ENCODE assay signal across 8 mouse cellular contexts in the genomic region with DNA sequence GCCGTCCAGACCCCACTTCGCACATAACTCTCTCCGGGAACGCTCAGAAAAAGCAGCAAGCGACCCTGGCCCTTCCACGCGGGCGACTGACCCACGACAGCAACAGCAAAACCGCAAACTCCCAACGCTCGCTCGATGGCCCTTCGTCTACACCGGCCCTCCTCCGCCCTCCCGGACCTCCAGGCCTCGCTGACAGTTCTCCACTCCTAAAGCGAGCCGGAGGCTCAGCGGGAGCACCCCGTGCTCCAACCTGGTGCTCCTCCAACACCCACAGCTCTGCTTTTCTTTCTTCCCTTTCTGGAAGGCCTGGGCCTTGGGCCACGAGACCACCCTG. TPM values are rescaled to one million over a fixed set of nuclear protein-coding genes. Genes with fewer than 3 reads are reported as not detected.
DNase-seq lines count a peak whose midpoint lies in the region; ATAC-seq and TF ChIP-seq lines count a peak whose summit lies in the region.
"Not testable (repeated sequence)": the region's sequence is repeated elsewhere in the genome, so short reads cannot be mapped to it uniquely, and the experiment has no call there.

No protein-coding gene starts in this region.

- H3K4me1 ChIP-seq in brown adipose tissue, adult 24 weeks (ENCODE audit: control insufficient read depth, insufficient read depth, insufficient read length, low read length); forebrain, embryonic 10.5 days; heart, embryonic 12.5 days (replicated peaks); limb, embryonic 12.5 days (replicated peaks); lung, embryonic 15.5 days; midbrain, embryonic 16.5 days (ENCODE audit: control insufficient read depth, insufficient read depth, low read length); stomach, postnatal 0 days (replicated peaks; ENCODE audit: control insufficient read depth, insufficient read depth): not testable (repeated sequence)

- peak overlapping the region; percentile 73 for H3K4me3 ChIP-seq in brown adipose tissue, adult 24 weeks (ENCODE audit: insufficient read depth, low read depth, low read length)
- peak overlapping the region; percentile 69 for H3K4me3 ChIP-seq in forebrain, embryonic 10.5 days
- peak overlapping the region; percentile 85 for H3K4me3 ChIP-seq in heart, embryonic 12.5 days
- H3K4me3 ChIP-seq in limb, embryonic 12.5 days (replicated peaks), result peak overlapping the region; percentile 60
- H3K4me3 ChIP-seq in lung, embryonic 15.5 days, result peak overlapping the region; percentile 57
- H3K4me3 ChIP-seq in midbrain, embryonic 16.5 days (ENCODE audit: low read depth, low read length), result peak overlapping the region; percentile 69
- peak overlapping the region; percentile 68 for H3K4me3 ChIP-seq in stomach, postnatal 0 days (ENCODE audit: low read depth, low read length)

- H3K36me3 ChIP-seq in forebrain, embryonic 10.5 days (replicated peaks); heart, embryonic 12.5 days; limb, embryonic 12.5 days; lung, embryonic 15.5 days; midbrain, embryonic 16.5 days (ENCODE audit: control insufficient read depth, insufficient read depth, low read length); stomach, postnatal 0 days (ENCODE audit: control insufficient read depth, insufficient read depth, low read length): not testable (repeated sequence)

- H3K9ac ChIP-seq in heart, embryonic 12.5 days, result peak overlapping the region; percentile 77
- H3K9ac ChIP-seq in limb, embryonic 12.5 days (replicated peaks), result peak overlapping the region; percentile 69
- H3K9ac ChIP-seq in lung, embryonic 15.5 days, result peak overlapping the region; percentile 62
- H3K9ac ChIP-seq in midbrain, embryonic 16.5 days (ENCODE audit: low read depth, low read length), result peak overlapping the region; percentile 72
- peak overlapping the region; percentile 66 for H3K9ac ChIP-seq in stomach, postnatal 0 days (ENCODE audit: low read length)

- TF ChIP-seq CTCF in stomach, postnatal 0 days (IDR thresholded peaks at IDR 0.05; ENCODE audit: low read depth), result not testable (repeated sequence)

- H3K27ac ChIP-seq in brown adipose tissue, adult 24 weeks (replicated peaks; ENCODE audit: low read depth, low read length); heart, embryonic 12.5 days (ENCODE audit: poor library complexity, severe bottlenecking): not testable (repeated sequence)
- peak overlapping the region; percentile 78 for H3K27ac ChIP-seq in forebrain, embryonic 10.5 days
- H3K27ac ChIP-seq in limb, embryonic 12.5 days, result 0 out of 2 replicates have a peak overlapping the region, but pooled peaks have one; percentile 57
- peak overlapping the region; percentile 41; the same call in 1 of the 2 replicates for H3K27ac ChIP-seq in lung, embryonic 15.5 days
- peak overlapping the region; percentile 74 for H3K27ac ChIP-seq in midbrain, embryonic 16.5 days (ENCODE audit: low read length)
- H3K27ac ChIP-seq in stomach, postnatal 0 days (replicated peaks), result peak overlapping the region; percentile 53; the same call in 1 of the 2 replicates

- H3K9me3 ChIP-seq in forebrain, embryonic 10.5 days; heart, embryonic 12.5 days (replicated peaks); limb, embryonic 12.5 days; lung, embryonic 15.5 days; midbrain, embryonic 16.5 days (replicated peaks; ENCODE audit: control insufficient read depth, low read length, poor library complexity, severe bottlenecking); stomach, postnatal 0 days (ENCODE audit: control insufficient read depth, low read length): not testable (repeated sequence)

- WGBS in forebrain, embryonic 10.5 days, result under 1% methylated on average over 22 of the region's 23 CpGs
- 2% methylated on average over 22 of the region's 23 CpGs for WGBS in heart, embryonic 12.5 days
- 2% methylated on average over 22 of the region's 23 CpGs for WGBS in limb, embryonic 12.5 days
- WGBS in lung, embryonic 15.5 days, result under 1% methylated on average over 22 of the region's 23 CpGs
- 2% methylated on average over 22 of the region's 23 CpGs for WGBS in midbrain, embryonic 16.5 days
- under 1% methylated on average over 21 of the region's 23 CpGs for WGBS in stomach, postnatal 0 days

- not testable (repeated sequence) for TF ChIP-seq EP300 in stomach, postnatal 0 days (optimal IDR thresholded peaks at IDR 0.05)

- DNase-seq in forebrain, embryonic 10.5 days (ENCODE audit: extremely low spot score, low spot score); stomach, postnatal 0 days (ENCODE audit: low spot score): not testable (repeated sequence)

- peaks cover 17% of the 10 kb centered on the region for H3K27me3 ChIP-seq in forebrain, embryonic 10.5 days (ENCODE audit: poor library complexity, severe bottlenecking)
- peaks cover 20% of the 10 kb centered on the region for H3K27me3 ChIP-seq in heart, embryonic 12.5 days (replicated peaks)
- peaks cover 10% of the 10 kb centered on the region; the same call in 1 of the 2 replicates for H3K27me3 ChIP-seq in limb, embryonic 12.5 days
- not testable (repeated sequence) for H3K27me3 ChIP-seq in lung, embryonic 15.5 days; midbrain, embryonic 16.5 days (ENCODE audit: control insufficient read depth, insufficient read depth, low read depth, low read length); stomach, postnatal 0 days (ENCODE audit: control insufficient read depth, insufficient read depth, low read length)

- peak overlapping the region; percentile 96 for H3K4me2 ChIP-seq in heart, embryonic 12.5 days
- peak overlapping the region; percentile 76 for H3K4me2 ChIP-seq in limb, embryonic 12.5 days
- peak overlapping the region; percentile 80 for H3K4me2 ChIP-seq in lung, embryonic 15.5 days
- H3K4me2 ChIP-seq in midbrain, embryonic 16.5 days (ENCODE audit: low read length), result peak overlapping the region; percentile 63
- H3K4me2 ChIP-seq in stomach, postnatal 0 days (replicated peaks; ENCODE audit: low read depth), result peak overlapping the region; percentile 72

- ATAC-seq in heart, embryonic 12.5 days (ENCODE audit: insufficient number of reproducible peaks, low FRiP score); limb, embryonic 12.5 days (ENCODE audit: insufficient number of reproducible peaks, insufficient read depth, low FRiP score, low TSS enrichment, low read depth); midbrain, embryonic 16.5 days: not testable (repeated sequence)
- peak; percentile 4 for ATAC-seq in inflammation-experienced regulatory T-cells, adult 6 months
- peak; percentile 64 for ATAC-seq in lung, embryonic 15.5 days (ENCODE audit: borderline replicate concordance, extremely low read depth, low FRiP score, low TSS enrichment)
- ATAC-seq in stomach, postnatal 0 days (ENCODE audit: low FRiP score, low TSS enrichment), result peak; percentile 42

RNA-seq across cellular contexts. Expression of gene Ezh2, which starts 56.2 kb away (rescaled TPM):
- 12.3 and 14.1 TPM in 2 replicates for polyA plus RNA-seq in brown adipose tissue, adult 24 weeks (2012; ENCODE audit: insufficient read depth, insufficient read length, missing spikeins)
- polyA plus RNA-seq in forebrain, embryonic 10.5 days (2016; fragmentation: Nextera tagmentation; extraction: Ambion mirVana), result 210 and 213 TPM in 2 replicates
- polyA plus RNA-seq in heart, embryonic 12.5 days (2016; fragmentation: Nextera tagmentation; extraction: Ambion mirVana), result 69.7 and 70.0 TPM in 2 replicates
- polyA plus RNA-seq in inflammation-experienced regulatory T-cells, adult 6 months (2017; shearing (Covaris generic)), result 10 to 100 TPM; 41.2 to 67.6 (median 43.2) TPM
- polyA plus RNA-seq in limb, embryonic 12.5 days (2016; fragmentation: Nextera tagmentation; extraction: Ambion mirVana), result 178 and 184 TPM in 2 replicates
- 99.6 and 106 TPM in 2 replicates for polyA plus RNA-seq in lung, embryonic 15.5 days (2015; fragmentation: Nextera tagmentation; extraction: Ambion mirVana)
- 54.5 and 67.2 TPM in 2 replicates for polyA plus RNA-seq in midbrain, embryonic 16.5 days (2015; fragmentation: Nextera tagmentation; extraction: Ambion mirVana)
- 23.0 and 27.1 TPM in 2 replicates for polyA plus RNA-seq in stomach, postnatal 0 days (2015; fragmentation: Nextera tagmentation; extraction: Ambion mirVana)
